Mouse (Mus musculus): ENCODE results near the gene Adra2c.

GRCm38 (mm10) chr5:35313231-35313821, 35.2 kb downstream of the Adra2c start:
- no peak for TF ChIP-seq POLR2A (IDR thresholded peaks at IDR 0.05; ENCODE audit: extremely low read depth, insufficient read depth, low read length)
- no peak for TF ChIP-seq CTCF (IDR thresholded peaks at IDR 0.05; ENCODE audit: low read depth, low read length)
